Mouse (Mus musculus) brain, embryonic 14.5 days (tissue): ENCODE data around the gene Efcab2.

Source experiments
- CTCF ChIP-seq: fragments of 200-500 bp; IDR thresholded peaks from 2 replicates; pipeline ENCODE4 v1.5.1; 2012; ENCODE audit warnings: inconsistent platforms, mild to moderate bottlenecking, moderate library complexity, borderline replicate concordance; ENCODE audit not compliant: insufficient read depth, insufficient read length; ENCODE audit errors: extremely low read depth
- POLR2A ChIP-seq: fragments of 200-500 bp; IDR thresholded peaks from 2 replicates; pipeline ENCODE4 v1.6.1; 2012; ENCODE audit warnings: mild to moderate bottlenecking, inconsistent platforms, borderline replicate concordance; ENCODE audit not compliant: poor library complexity, insufficient read depth, insufficient read length, severe bottlenecking; ENCODE audit errors: extremely low read depth

- no peak for TF ChIP-seq CTCF
- no peak for TF ChIP-seq POLR2A
Measured at GRCm38 (mm10) chr1:178360264-178360663, 45.6 kb upstream of the Efcab2 start.
